Mouse (Mus musculus) hindlimb bud, embryonic 11.5 days (tissue): Measurements from ENCODE around the gene Rps15.
"Not testable (repeated sequence)": the region's sequence is repeated elsewhere in the genome, so short reads cannot be mapped to it uniquely, and the experiment has no call there.

Source experiments
- DNase-seq: peaks from one replicate; pipeline ENCODE4 v3.0.0-alpha.2; 2012; ENCODE audit warnings: low read depth, low spot score; ENCODE audit errors: extremely low spot score

The Rps15 gene

GRCm38 (mm10) chr10:80292251-80293146 is at the start of gene Rps15:
Rps15 (plus strand) TSS chr10:80292453.
- peak; percentile 86 for DNase-seq

DNA sequence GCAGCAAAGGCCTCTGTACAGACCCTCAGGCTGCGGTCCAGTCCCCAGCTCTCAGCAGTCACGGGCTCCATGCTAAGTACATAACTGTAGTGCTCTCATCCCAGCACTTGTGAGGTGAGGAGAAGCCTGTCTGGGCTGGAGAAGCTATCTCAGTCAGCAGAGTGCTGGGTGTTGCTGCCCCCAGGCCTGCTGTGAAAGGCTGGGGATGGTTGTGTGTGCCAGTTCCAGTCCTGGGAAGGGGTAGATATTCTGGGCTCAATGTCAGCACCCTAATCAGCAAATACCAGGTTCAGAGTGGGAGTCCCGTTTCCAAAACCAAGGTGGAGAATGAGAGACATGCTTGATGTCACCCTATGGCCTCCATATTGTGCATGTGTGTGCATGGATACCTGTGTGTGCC is 49.6 kb upstream of the Rps15 start:
- no peak for DNase-seq

- no peak for DNase-seq
Observed at GRCm38 (mm10) chr10:80244791-80245399, 47.4 kb upstream of the Rps15 start.

GRCm38 (mm10) chr10:80245600-80245999 is 46.7 kb upstream of the Rps15 start:
- DNase-seq, result peak; percentile 74

DNA sequence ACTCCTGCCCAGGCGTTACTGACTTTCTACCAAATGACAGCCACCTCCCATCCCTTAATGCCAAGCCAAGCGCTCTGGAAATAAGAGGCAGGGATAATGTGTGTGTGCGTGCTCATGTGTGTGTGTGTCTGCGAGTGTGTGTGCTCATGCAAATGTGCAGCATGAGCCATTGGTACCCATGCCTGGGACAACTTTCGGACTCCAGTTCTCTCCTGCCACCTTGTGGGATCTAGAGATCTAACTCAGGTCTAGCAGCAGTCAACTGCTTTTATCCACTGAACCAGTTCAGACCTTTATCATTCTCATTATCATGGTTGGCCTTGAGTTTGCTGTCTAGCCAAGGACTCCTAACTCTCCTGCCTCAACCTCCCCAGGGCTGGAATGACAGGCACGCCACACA is 44.4 kb upstream of the Rps15 start:
- DNase-seq, result no peak

DNA sequence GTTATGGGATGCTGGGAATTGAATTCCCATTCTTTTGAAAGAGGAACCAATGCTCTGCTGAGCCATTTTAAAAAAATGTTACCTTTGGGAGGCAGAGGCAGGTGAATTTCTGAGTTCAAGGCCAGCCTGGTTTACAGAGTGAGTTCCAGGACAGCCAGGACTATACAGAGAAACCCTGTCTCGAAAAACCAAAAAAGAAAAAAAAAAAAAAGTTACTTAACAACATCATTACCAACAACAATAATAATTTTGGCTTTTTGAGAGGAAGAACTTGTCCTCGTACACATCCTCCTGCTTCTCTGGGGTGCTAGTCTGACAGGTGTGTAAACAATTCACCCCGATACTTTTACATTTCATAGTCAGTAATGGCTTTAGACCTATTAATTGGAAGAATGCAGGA is 43.8 kb upstream of the Rps15 start:
- DNase-seq, result not testable (repeated sequence)

DNA sequence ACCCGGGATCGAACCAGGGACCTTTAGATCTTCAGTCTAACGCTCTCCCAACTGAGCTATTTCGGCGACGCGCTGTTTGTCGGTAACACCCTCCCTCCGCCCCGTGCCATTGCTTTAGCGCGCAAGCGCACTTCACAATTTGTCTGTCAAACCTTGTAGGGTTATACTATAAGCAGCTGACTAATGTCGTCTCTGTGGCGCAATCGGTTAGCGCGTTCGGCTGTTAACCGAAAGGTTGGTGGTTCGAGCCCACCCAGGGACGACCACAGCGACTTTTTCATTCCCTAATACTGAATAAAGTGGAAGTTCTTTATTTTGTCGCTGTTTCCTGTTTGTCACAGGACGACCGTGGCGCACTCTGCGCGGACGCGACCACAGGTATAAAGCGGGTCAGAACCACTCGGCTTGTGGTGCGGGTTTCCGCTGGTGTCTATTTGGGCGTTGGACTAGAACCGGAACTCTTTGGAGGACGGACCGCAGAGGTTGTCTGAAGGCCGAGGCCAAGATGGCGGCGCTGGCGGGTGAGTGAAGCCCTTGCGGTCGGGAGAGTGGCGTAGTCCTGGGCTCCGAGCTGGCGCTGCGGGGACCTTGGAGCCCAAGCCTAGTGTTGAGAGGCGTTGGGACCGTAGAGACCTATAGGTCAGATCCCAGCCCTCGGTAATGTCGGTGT is 43.1 kb upstream of the Rps15 start, which contains the start of gene Ndufs7:
TSS of gene Ndufs7 (plus strand) at position 151 of the 670 bp plus-strand sequence.
- DNase-seq, result peak; percentile 97

DNA sequence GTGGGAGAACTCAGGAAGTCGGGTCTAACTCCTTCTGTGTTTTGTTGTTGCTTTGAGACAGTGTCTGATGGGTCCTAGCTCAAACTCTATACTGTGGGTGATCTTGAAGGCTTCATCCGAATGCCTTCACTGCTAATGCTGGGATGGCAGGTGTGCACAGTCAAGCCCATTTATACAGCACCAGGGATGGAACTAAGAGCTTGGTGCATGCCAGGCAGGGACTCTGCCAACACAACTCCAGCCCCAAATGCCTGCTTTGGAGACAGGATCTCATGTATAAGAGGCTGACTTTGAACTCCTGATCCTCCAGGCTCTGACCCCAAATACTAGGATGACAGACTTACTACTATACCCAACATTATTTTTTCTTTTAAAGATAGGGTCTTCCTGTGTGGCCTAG is 42.2 kb upstream of the Rps15 start:
- DNase-seq, result no peak

- no peak for DNase-seq
Observed at GRCm38 (mm10) chr10:80250573-80250972, 41.7 kb upstream of the Rps15 start.

- no peak for DNase-seq
Observed at GRCm38 (mm10) chr10:80252011-80252410, 40.2 kb upstream of the Rps15 start.

DNA sequence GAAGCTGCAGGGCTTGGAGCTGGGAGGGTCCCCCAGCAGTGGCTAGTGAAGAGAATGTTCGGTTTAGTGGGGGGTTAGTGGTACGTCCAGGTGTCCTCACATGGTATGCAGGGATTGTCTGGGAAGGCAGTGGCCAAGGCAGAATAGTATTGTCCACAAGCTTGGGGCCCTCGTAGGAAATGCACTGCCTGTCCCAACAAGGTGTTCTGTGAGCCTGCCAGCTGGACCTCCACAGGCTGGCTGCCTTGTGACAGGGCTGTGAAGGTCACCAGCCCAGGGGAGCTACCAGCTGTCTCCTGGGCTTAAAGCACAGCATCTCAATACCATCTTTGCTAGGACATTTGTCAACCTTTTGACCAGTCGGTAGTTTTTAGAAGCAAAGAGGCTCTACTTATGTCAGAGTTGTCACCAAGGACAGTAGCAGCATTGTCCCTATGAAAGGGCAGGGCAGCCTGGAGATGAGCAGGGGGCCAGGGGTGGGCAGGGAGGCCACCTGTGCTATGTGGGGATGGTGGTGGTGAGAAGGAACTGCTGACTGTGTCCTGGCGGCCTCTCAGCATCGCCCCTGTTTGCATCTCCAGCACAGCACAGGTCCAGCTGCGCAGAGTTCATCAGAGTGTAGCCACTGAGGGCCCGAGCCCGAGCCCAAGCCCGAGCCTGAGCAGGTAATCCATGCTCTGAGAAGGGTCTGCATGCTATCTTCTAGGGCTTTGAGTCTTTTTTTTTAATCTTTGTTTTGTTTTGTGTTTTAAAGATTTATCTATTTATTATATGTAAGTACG is 39.6 kb upstream of the Rps15 start:
- no peak for DNase-seq

DNA sequence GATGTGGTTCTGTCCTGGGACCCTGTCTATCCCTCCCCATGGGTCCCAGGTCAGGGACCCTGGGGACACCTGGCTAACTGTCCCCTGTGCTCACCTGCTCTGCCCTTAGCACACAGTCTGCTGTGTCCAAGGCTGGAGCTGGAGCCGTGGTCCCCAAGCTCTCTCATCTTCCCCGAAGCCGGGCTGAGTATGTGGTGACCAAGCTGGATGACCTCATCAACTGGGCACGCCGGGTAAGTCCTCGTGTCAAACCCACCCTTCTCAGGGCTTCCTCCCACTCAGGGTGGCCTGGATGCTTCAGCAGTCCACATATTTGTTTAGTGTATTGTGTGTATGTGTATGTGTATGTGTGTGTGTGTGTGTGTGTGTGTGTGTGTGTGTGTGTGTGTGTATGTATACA is 38.7 kb upstream of the Rps15 start:
- DNase-seq, result no peak

DNA sequence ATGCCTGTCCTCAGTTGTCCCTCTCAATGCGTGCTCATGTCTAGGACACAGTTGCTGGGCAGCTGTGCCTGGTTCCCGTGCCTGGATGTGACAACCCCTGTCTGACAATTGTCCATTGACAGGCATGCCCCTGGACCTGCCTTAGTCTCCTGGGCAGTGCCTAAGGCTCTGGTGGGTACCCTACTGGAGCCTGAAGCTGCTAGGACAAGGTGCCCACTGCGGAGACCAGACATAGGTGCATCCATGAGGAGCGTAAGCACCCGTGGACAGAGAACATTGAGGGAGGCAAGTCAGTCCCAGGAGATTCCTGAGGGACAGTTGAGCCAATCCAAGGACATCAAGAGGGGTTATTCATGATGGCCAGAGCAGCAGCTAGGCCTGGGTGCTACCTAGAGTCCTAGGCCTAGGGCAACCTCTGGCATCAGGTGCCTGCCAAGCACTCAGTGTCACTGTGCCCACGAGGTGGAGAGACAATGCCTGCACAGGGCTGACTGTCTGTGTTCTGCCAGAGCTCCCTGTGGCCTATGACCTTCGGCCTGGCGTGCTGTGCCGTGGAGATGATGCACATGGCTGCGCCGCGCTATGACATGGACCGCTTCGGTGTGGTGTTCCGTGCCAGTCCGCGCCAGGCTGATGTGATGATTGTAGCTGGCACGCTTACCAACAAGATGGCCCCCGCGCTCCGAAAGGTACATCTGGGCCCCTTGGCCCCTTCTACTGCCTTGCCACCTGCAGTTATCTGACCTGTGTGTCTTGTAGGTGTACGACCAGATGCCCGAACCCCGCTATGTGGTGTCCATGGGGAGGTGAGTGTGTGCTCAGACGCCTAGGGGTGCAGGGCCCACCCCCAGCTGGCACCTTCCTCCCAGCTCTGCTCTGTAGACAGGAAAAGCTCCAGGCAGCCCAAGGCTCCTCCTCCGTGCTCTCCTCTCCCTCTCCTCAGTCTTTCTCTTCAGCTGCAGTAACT is 37.6 kb upstream of the Rps15 start:
- no peak for DNase-seq

DNA sequence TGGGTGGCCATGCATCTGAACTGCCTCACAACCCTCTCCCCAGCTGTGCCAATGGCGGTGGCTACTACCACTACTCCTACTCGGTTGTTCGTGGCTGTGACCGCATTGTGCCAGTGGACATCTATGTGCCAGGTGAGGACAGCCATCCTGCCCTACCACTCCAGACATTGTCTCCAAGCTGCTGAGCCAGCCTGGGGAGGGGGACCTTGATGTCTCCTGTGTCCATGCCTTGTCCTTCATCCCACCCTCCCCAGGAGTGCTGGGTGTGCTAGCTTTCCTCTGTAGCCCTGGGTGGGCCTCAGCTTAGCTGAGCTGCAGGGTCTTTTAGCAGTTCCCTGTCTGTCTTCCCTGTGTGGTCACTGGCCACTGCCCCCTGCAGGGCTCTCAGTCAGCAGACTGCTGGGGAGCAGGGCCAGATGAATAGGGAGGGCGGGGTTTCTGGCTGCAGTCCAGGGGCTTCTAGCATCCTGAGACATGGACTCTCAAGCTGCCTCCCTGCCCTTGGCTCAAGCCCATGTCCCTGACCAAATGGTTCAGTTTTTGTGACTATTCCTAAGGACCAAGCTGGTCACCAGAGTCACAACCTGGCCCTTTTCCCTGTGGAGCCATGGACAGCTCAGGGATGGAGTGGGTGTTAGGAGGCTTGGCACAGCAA is 36.2 kb upstream of the Rps15 start:
- DNase-seq, result no peak

DNA sequence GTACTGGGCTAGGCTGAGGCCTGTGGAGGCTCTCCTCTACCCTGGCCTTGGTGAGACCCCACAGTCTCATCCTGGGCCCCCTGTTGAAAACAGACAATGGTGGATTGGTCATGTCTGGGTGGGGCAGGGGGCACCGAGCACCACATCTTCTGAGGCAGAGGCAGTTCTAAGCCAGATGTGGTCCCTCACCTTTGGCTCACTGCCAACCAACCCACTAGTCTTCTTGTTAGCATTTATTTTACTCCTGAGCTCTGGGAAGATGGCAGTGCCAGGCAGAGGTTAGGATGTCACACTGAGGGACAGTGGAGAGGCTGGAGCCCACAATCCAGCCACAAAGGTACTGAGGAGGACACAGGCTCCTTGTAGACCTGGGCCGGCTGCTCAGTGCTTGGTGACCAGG is 34.3 kb upstream of the Rps15 start:
- DNase-seq, result no peak

DNA sequence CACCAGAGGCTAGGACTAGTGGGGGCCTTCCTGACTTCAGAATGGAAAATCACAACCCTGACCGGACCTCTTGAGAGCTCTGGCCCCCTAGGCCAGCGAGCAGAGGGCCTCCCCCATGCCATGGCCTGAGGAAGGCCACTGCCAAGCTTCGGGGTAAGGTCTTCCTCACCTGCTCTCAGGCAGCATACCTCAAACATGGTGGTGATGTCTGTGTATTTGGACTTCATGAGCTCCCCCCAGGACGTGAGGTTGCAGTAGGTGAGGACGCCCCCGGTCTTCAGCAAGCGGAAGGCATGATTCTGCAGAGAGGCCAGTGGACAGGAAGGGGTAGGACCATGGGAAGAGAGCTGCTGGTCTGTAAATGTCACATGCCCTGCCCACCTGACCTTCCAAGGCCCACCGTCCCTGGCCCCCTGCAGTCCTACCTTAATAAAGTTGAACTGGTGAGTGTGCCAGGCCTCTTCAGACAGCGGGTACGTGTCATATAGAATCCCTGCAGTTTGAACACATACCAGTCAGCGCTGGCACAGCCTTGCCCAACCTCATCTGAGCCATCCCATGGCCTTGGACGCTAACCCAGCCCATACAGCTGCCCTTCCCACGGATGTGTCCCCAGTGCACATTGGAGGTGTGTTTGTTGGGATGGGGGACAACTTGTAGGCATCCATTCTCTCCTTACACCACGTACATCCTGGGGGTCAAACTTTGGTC is 33.3 kb upstream of the Rps15 start:
- no peak for DNase-seq

DNA sequence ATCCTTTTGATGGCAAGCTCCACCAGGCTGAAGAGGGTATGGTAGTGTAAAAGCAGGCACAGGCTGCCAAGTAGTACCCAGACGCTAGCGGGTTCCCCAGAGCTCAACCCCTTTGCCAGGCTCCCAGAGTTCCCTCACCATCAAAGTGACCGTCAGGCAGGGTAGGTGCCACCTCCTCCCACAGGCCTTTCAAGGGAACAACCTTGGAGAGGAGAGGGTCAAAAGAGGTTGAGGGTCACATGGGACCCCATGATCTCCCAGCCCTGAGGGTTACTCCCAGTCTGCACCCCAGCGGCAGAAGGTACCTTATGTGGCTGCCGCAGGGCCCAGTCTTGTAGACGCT is 32.8 kb upstream of the Rps15 start:
- no peak for DNase-seq

- DNase-seq, result no peak
Observed at GRCm38 (mm10) chr10:80259861-80260641, 32.2 kb upstream of the Rps15 start.
